Mouse (Mus musculus): ENCODE data around the gene Rorb. TPM values are rescaled to one million over a fixed set of nuclear protein-coding genes. Genes with fewer than 3 reads are reported as not detected.

Gene Rorb
- polyA plus RNA-seq, 1 experiment, result 0.04 TPM

DNA sequence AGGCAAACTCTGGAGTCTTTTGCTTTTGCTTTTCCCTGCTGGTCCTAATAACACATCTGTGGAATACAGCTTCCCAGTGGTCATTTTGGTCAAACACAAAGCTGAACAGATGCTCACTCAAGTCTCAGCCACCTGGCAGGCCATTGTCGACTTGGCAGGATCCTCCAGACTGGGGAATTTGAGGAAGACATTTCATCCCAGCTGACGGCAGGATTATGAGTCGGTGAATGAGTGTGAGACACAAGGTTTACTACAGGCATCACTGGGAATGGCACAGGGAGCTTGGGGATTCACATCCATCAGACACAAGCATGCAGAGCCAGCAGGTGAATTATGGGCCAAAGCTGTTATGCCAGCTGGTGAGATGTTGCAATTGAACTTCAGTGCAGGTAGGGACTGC, 201.4 kb downstream of the Rorb start:
- TF ChIP-seq POLR2A (IDR thresholded peaks at IDR 0.05; ENCODE audit: control insufficient read depth, low read depth, low read length) (no peak), CTCF (IDR thresholded peaks at IDR 0.05; ENCODE audit: control insufficient read depth, insufficient read depth, insufficient replicate concordance, low read depth, low read length) (no peak)
- no peaks in the 10 kb centered on the region for H3K36me3 ChIP-seq (ENCODE audit: control insufficient read depth, insufficient read depth, low read length)

DNA sequence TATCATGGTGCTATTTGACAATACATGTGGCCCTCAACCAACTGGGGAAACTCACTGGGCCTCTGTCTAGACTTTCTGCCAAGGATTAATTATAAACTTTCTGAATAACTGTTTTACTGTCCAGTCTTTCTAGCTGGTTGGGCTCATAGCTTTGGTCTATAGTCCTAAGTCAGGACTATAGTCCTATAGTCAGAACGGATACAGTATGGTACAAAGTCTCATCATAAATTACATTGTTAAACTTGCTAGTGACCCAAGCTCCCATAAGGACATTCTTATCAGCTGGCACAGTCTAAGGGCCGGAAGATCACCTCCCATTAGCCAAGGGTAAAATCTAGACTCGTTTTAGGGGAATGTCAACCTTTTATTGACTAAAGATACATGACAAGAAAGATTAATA, 205.5 kb downstream of the Rorb start:
- Histone ChIP-seq H3K4me3 (ENCODE audit: control insufficient read depth, low read depth, low read length) (no peak overlapping the region), H3K27ac (ENCODE audit: control insufficient read depth, insufficient read depth, low read depth, low read length) (no peak overlapping the region), H3K27me3 (ENCODE audit: control insufficient read depth, insufficient read depth, low read length) (no peaks in the 10 kb centered on the region), H3K36me3 (ENCODE audit: control insufficient read depth, insufficient read depth, low read length) (no peaks in the 10 kb centered on the region), H3K4me1 (ENCODE audit: control insufficient read depth, insufficient read depth, low read length) (no peaks in the 10 kb centered on the region)
- TF ChIP-seq CTCF (IDR thresholded peaks at IDR 0.05; ENCODE audit: control insufficient read depth, insufficient read depth, insufficient replicate concordance, low read depth, low read length), result no peak
- TF ChIP-seq POLR2A (IDR thresholded peaks at IDR 0.05; ENCODE audit: control insufficient read depth, low read depth, low read length), result no peak

More for the DNA sequence above, 201.4 kb downstream of the Rorb start:
- no peak overlapping the region for H3K4me3 ChIP-seq (ENCODE audit: control insufficient read depth, low read depth, low read length)
- H3K4me1 ChIP-seq (ENCODE audit: control insufficient read depth, insufficient read depth, low read length), result no peaks in the 10 kb centered on the region
- H3K27me3 ChIP-seq (ENCODE audit: control insufficient read depth, insufficient read depth, low read length), result no peaks in the 10 kb centered on the region
- H3K27ac ChIP-seq (ENCODE audit: control insufficient read depth, insufficient read depth, low read depth, low read length), result no peak overlapping the region

DNA sequence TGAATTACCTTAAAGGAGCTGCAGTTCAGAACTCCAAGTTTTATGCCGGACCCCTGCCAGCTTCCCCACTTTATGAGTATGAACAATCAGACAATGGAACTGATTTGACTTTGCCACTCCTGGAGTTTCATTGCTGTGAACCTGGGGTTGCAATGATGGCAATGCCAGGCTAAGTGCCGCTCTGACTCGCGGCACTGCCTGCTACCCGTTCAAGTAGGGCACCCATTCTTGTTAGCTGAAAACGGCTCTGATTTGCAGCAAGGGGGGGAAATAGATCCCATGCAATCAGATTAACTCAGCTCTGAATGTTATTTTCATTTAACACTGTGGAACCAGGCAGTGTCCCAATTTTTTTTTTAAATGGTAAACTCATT, 208.3 kb downstream of the Rorb start:
- H3K27me3 ChIP-seq (ENCODE audit: control insufficient read depth, insufficient read depth, low read length), result no peaks in the 10 kb centered on the region
- H3K36me3 ChIP-seq (ENCODE audit: control insufficient read depth, insufficient read depth, low read length), result no peaks in the 10 kb centered on the region
- H3K4me1 ChIP-seq (ENCODE audit: control insufficient read depth, insufficient read depth, low read length), result no peaks in the 10 kb centered on the region
- no peak overlapping the region for H3K4me3 ChIP-seq (ENCODE audit: control insufficient read depth, low read depth, low read length)
- TF ChIP-seq CTCF (IDR thresholded peaks at IDR 0.05; ENCODE audit: control insufficient read depth, insufficient read depth, insufficient replicate concordance, low read depth, low read length) (no peak), POLR2A (IDR thresholded peaks at IDR 0.05; ENCODE audit: control insufficient read depth, low read depth, low read length) (no peak)
- H3K27ac ChIP-seq (ENCODE audit: control insufficient read depth, insufficient read depth, low read depth, low read length), result no peak overlapping the region

DNA sequence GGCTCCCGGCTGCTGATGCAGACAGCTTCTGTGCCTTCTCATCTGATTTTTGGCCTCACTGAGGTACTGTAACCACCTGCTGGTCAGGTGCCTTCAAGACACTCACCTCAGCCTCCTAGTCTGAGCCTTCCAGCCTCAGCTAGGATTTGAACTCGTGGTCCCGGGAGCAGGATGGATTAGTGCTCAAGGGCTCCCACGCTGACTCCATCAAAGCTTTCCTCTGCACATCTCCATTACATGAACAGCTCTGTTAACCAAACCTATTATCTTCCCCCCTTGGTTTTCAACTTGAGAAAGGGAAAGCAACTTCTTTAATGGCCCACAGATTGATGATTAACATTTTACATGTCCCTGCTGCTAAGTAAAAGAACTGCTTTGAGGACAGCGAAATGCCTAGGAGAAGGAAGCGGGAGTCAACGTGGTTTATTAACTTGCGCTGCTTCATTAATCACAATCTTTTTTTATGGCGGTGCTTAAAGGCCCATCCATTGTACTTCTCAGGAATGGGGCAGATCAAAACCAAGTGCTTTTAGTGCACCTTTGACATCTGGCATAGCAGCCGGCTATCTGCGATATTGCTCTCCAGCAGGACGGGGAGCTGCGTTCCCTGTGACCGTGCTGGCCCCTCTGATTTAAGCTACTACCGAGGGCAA, 208.8 kb downstream of the Rorb start:
- H3K27me3 ChIP-seq (ENCODE audit: control insufficient read depth, insufficient read depth, low read length), result no peaks in the 10 kb centered on the region
- no peaks in the 10 kb centered on the region for H3K4me1 ChIP-seq (ENCODE audit: control insufficient read depth, insufficient read depth, low read length)
- no peak overlapping the region for H3K27ac ChIP-seq (ENCODE audit: control insufficient read depth, insufficient read depth, low read depth, low read length)
- no peak overlapping the region for H3K4me3 ChIP-seq (ENCODE audit: control insufficient read depth, low read depth, low read length)
- H3K36me3 ChIP-seq (ENCODE audit: control insufficient read depth, insufficient read depth, low read length), result no peaks in the 10 kb centered on the region
- no peak for TF ChIP-seq CTCF (IDR thresholded peaks at IDR 0.05; ENCODE audit: control insufficient read depth, insufficient read depth, insufficient replicate concordance, low read depth, low read length)
- TF ChIP-seq POLR2A (IDR thresholded peaks at IDR 0.05; ENCODE audit: control insufficient read depth, low read depth, low read length), result no peak

DNA sequence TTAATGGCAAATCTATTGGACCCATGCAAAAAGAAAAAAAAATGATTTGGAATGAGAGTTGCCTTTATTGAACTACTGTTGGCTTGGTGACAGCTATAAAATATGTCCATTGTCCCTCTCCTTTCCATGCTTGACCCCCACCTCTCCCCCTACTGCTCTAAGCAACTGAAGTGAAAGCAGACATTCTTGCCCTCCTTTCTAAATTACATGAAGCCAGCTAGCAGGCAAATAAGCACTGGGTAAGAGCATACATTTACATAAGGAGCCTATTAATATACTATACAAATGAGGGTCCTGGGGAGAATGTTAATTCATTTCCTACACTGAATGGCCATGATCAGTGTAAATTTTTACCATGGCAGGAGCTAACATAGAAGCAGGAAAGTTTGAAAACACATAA, 212.8 kb downstream of the Rorb start:
- Histone ChIP-seq H3K4me1 (ENCODE audit: control insufficient read depth, insufficient read depth, low read length) (no peaks in the 10 kb centered on the region), H3K4me3 (ENCODE audit: control insufficient read depth, low read depth, low read length) (no peak overlapping the region), H3K36me3 (ENCODE audit: control insufficient read depth, insufficient read depth, low read length) (no peaks in the 10 kb centered on the region), H3K27ac (ENCODE audit: control insufficient read depth, insufficient read depth, low read depth, low read length) (no peak overlapping the region), H3K27me3 (ENCODE audit: control insufficient read depth, insufficient read depth, low read length) (no peaks in the 10 kb centered on the region)
- no peak for TF ChIP-seq POLR2A (IDR thresholded peaks at IDR 0.05; ENCODE audit: control insufficient read depth, low read depth, low read length)
- TF ChIP-seq CTCF (IDR thresholded peaks at IDR 0.05; ENCODE audit: control insufficient read depth, insufficient read depth, insufficient replicate concordance, low read depth, low read length), result no peak

DNA sequence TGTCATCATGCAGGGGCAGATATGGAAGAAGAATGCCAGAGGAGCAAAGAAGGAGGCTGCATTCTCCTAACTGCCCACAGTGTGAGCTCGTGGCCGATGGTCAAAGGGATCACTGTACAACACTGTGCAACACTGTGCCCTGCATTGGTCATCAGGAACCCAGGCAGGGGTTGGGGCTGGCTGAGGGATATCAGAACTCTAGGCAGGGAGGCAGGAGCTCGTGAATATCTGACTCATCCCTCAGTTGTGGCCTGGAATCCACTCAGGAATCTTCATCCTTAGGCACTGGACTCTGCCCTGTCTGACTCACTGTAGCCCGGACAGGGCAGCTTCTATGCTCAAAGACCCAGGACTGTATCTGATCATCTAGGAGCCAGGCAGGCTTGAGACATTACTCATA, 220.8 kb downstream of the Rorb start:
- Histone ChIP-seq H3K36me3 (ENCODE audit: control insufficient read depth, insufficient read depth, low read length) (no peaks in the 10 kb centered on the region), H3K27me3 (ENCODE audit: control insufficient read depth, insufficient read depth, low read length) (no peaks in the 10 kb centered on the region), H3K4me3 (ENCODE audit: control insufficient read depth, low read depth, low read length) (no peak overlapping the region), H3K4me1 (ENCODE audit: control insufficient read depth, insufficient read depth, low read length) (peaks cover 5% of the 10 kb centered on the region; the same call in 1 of the 2 replicates), H3K27ac (ENCODE audit: control insufficient read depth, insufficient read depth, low read depth, low read length) (no peak overlapping the region)
- no peak for TF ChIP-seq CTCF (IDR thresholded peaks at IDR 0.05; ENCODE audit: control insufficient read depth, insufficient read depth, insufficient replicate concordance, low read depth, low read length)
- no peak for TF ChIP-seq POLR2A (IDR thresholded peaks at IDR 0.05; ENCODE audit: control insufficient read depth, low read depth, low read length)

DNA sequence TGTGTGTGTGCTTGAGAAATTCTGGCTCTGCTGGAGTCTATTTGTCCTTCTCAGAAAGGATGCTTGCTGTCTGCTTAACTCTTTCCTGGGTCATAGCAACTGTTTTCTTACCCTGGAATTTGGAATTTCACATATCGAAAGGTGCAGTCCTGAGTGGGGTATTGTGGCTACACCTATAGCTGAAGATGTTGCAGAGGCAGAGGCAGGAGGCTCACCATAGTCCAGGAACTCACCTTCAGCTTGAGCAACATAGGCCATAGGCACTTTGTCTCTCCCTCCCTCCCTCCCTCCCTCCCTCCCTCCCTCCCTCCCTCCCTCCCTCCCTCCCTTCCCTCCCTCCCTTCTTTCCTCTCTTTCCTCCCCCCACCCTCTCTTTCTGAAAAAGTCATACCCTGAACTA, 221.4 kb downstream of the Rorb start:
- no peak overlapping the region for H3K4me3 ChIP-seq (ENCODE audit: control insufficient read depth, low read depth, low read length)
- peaks cover 5% of the 10 kb centered on the region; the same call in 1 of the 2 replicates for H3K4me1 ChIP-seq (ENCODE audit: control insufficient read depth, insufficient read depth, low read length)
- no peaks in the 10 kb centered on the region for H3K27me3 ChIP-seq (ENCODE audit: control insufficient read depth, insufficient read depth, low read length)
- TF ChIP-seq CTCF (IDR thresholded peaks at IDR 0.05; ENCODE audit: control insufficient read depth, insufficient read depth, insufficient replicate concordance, low read depth, low read length), result no peak
- TF ChIP-seq POLR2A (IDR thresholded peaks at IDR 0.05; ENCODE audit: control insufficient read depth, low read depth, low read length), result no peak
- H3K36me3 ChIP-seq (ENCODE audit: control insufficient read depth, insufficient read depth, low read length), result no peaks in the 10 kb centered on the region
- no peak overlapping the region for H3K27ac ChIP-seq (ENCODE audit: control insufficient read depth, insufficient read depth, low read depth, low read length)
